ENCODE assay signal across 7 mouse cellular contexts in genomic region chr6:94986346-94986745, GRCm38 (mm10).
DNase-seq lines count a peak whose midpoint lies in the region; ATAC-seq and TF ChIP-seq lines count a peak whose summit lies in the region.

No protein-coding gene starts in this region.

- WGBS in thymus, adult 2 months = 19% methylated on average over 4 of the region's 4 CpGs
- WGBS in forebrain, embryonic 14.5 days = 17% methylated on average over 4 of the region's 4 CpGs
- 12% methylated on average over 4 of the region's 4 CpGs for WGBS in kidney, adult 2 months
- WGBS in lung, adult 2 months = 12% methylated on average over 4 of the region's 4 CpGs

- no peak overlapping the region for H3K4me2 ChIP-seq in forebrain, embryonic 14.5 days (ENCODE audit: low read length)

- peak; percentile 8 for DNase-seq in thymus, adult 2 months
- DNase-seq in thymus, adult 18-20 months = no peak
- DNase-seq in brain, embryonic 14.5 days (ENCODE audit: low read depth) = peak; percentile 88
- peak; percentile 91 for DNase-seq in forebrain, embryonic 14.5 days (ENCODE audit: low spot score)
- peak; percentile 65 for DNase-seq in kidney, adult 2 months
- DNase-seq in lung, adult 2 months = peak; percentile 9
- peak; percentile 77 for DNase-seq in splenic B cell, adult 2 months (ENCODE audit: low read depth, low spot score)

- H3K4me1 ChIP-seq in thymus, adult 2 months (replicated peaks; ENCODE audit: control insufficient read depth, insufficient read depth, low read length) = no peaks in the 10 kb centered on the region
- no peaks in the 10 kb centered on the region for H3K4me1 ChIP-seq in forebrain, embryonic 14.5 days (ENCODE audit: control insufficient read depth, insufficient read depth, low read length)
- peaks cover 2% of the 10 kb centered on the region; the same call in 1 of the 2 replicates for H3K4me1 ChIP-seq in kidney, adult 2 months (ENCODE audit: control insufficient read depth, insufficient read depth, low read length)
- no peaks in the 10 kb centered on the region for H3K4me1 ChIP-seq in lung, adult 2 months (ENCODE audit: control insufficient read depth, insufficient read depth, low read length)

- peak; percentile 78; the same call in 1 of the 2 replicates for ATAC-seq in forebrain, embryonic 14.5 days

- H3K36me3 ChIP-seq in thymus, adult 2 months (ENCODE audit: control insufficient read depth, insufficient read depth, low read length) = no peaks in the 10 kb centered on the region
- H3K36me3 ChIP-seq in forebrain, embryonic 14.5 days (ENCODE audit: control insufficient read depth, insufficient read depth, low read length) = no peaks in the 10 kb centered on the region
- H3K36me3 ChIP-seq in kidney, adult 2 months (ENCODE audit: control insufficient read depth, insufficient read depth, low read length) = no peaks in the 10 kb centered on the region
- no peaks in the 10 kb centered on the region for H3K36me3 ChIP-seq in splenic B cell, adult 2 months (ENCODE audit: control insufficient read depth, insufficient read depth, low read length, poor library complexity, severe bottlenecking)

- TF ChIP-seq CTCF in thymus, adult 2 months (IDR thresholded peaks at IDR 0.05; ENCODE audit: borderline replicate concordance, control insufficient read depth, extremely low read depth, insufficient read depth, low read length, poor library complexity) = no peak
- TF ChIP-seq CTCF in brain, embryonic 14.5 days (IDR thresholded peaks at IDR 0.05; ENCODE audit: borderline replicate concordance, extremely low read depth, insufficient read depth, insufficient read length) = peak; percentile 68
- TF ChIP-seq CTCF in kidney, adult 2 months (conservative IDR thresholded peaks at IDR 0.05; ENCODE audit: insufficient read depth, insufficient read length, low read depth, low read length) = peak; percentile 40
- TF ChIP-seq CTCF in lung, adult 2 months (IDR thresholded peaks at IDR 0.05; ENCODE audit: insufficient read depth, low read length) = peak; percentile 38; the same call in 1 of the 2 replicates

- no peaks in the 10 kb centered on the region for H3K27me3 ChIP-seq in thymus, adult 2 months (ENCODE audit: control insufficient read depth, insufficient read depth, low read length)
- H3K27me3 ChIP-seq in forebrain, embryonic 14.5 days (replicated peaks; ENCODE audit: control insufficient read depth, insufficient read depth, low read length) = no peaks in the 10 kb centered on the region
- no peaks in the 10 kb centered on the region for H3K27me3 ChIP-seq in kidney, adult 2 months (replicated peaks; ENCODE audit: control insufficient read depth, insufficient read depth, low read length)
- no peaks in the 10 kb centered on the region for H3K27me3 ChIP-seq in splenic B cell, adult 2 months (ENCODE audit: control insufficient read depth, insufficient read depth, low read length, poor library complexity, severe bottlenecking)

- no peak overlapping the region for H3K9ac ChIP-seq in forebrain, embryonic 14.5 days (ENCODE audit: low read length)

- H3K9me3 ChIP-seq in forebrain, embryonic 14.5 days (replicated peaks; ENCODE audit: control insufficient read depth, low read length) = no peaks in the 10 kb centered on the region

- no peak overlapping the region for H3K4me3 ChIP-seq in thymus, adult 2 months (ENCODE audit: control insufficient read depth, insufficient read depth, low read length)
- no peak overlapping the region for H3K4me3 ChIP-seq in forebrain, embryonic 14.5 days (ENCODE audit: low read depth, low read length)
- no peak overlapping the region for H3K4me3 ChIP-seq in kidney, adult 2 months (ENCODE audit: insufficient read depth, low read depth, low read length)
- H3K4me3 ChIP-seq in lung, adult 2 months (replicated peaks; ENCODE audit: extremely low read depth, low read depth, low read length) = no peak overlapping the region

- TF ChIP-seq POLR2A in thymus, adult 2 months (IDR thresholded peaks at IDR 0.05; ENCODE audit: control insufficient read depth, extremely low read depth, insufficient read depth, low read length, poor library complexity) = no peak
- no peak for TF ChIP-seq POLR2A in brain, embryonic 14.5 days (IDR thresholded peaks at IDR 0.05; ENCODE audit: borderline replicate concordance, extremely low read depth, insufficient read depth, insufficient read length, poor library complexity, severe bottlenecking)
- TF ChIP-seq POLR2A in kidney, adult 2 months (IDR thresholded peaks at IDR 0.05; ENCODE audit: low read depth, low read length) = no peak
- no peak for TF ChIP-seq POLR2A in lung, adult 2 months (IDR thresholded peaks at IDR 0.05; ENCODE audit: borderline replicate concordance, extremely low read depth, low read depth, low read length)

- H3K27ac ChIP-seq in thymus, adult 2 months (ENCODE audit: control insufficient read depth, insufficient read depth, low read length) = no peak overlapping the region
- no peak overlapping the region for H3K27ac ChIP-seq in forebrain, embryonic 14.5 days (ENCODE audit: low read depth, low read length)
- H3K27ac ChIP-seq in kidney, adult 2 months (ENCODE audit: insufficient read depth, low read depth, low read length) = no peak overlapping the region

Comparison
In these comparisons a context has a peak if more than half of its experiments do, and no peak if none do; other contexts are left out.
1. DNase-seq: peak in thymus, adult 2 months (single experiment), brain, embryonic 14.5 days (single experiment), forebrain, embryonic 14.5 days (single experiment), kidney, adult 2 months (single experiment), lung, adult 2 months (single experiment) and splenic B cell, adult 2 months (single experiment); none in thymus, adult 18-20 months (0 of 2).